Mouse (Mus musculus): ENCODE measurements around the gene Slc25a14.

DNA sequence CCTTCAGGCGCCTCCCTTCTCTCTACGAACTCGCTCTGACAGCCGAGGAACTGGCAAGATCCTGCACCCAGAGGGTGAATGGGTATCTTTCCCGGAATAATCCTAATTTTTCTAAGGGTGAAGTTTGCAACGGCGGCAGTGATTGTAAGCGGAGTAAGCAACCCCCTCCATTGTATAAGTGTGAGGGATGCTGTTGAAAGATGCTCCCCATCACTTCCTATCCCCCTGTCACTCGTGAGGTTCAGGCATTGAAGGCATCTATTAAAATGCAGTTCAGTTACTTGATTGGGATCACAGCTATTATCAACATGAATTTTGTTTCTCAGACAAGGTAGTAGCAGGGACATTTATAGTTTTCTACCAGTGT, 824 bp downstream of the Slc25a14 start:
- no peak for TF ChIP-seq POLR2A (IDR thresholded peaks at IDR 0.05; ENCODE audit: insufficient read depth, low read length)
- TF ChIP-seq CTCF (IDR thresholded peaks at IDR 0.05; ENCODE audit: low read depth, low read length), result no peak
- TF ChIP-seq EP300 (IDR thresholded peaks at IDR 0.05; ENCODE audit: insufficient read depth, low read depth, low read length), result no peak

All from ES-Bruce4 (cell line).